Mouse (Mus musculus) lung, postnatal 0 days (tissue): ENCODE measurements at regions not wholly inside any gene's neighbourhood (a gene's known extent, or its start where the extent isn't known, plus 50 kb on each side); places are given as distances from the start of the nearest gene placed in this dataset.

Experiments used
- ATAC-seq: fragments of 200-750 bp; cut with Nextera tagmentation; 2 replicates; pipeline ENCODE4 v1.8.0; 2017; ENCODE audit warnings: moderate library complexity
- DNase-seq: peaks from one replicate; pipeline ENCODE4 v3.0.0-alpha.2; 2016; ENCODE audit warnings: low spot score
- H3K27ac ChIP-seq: fragments of 300-500 bp; sonication (generic); 2 replicates; pipeline ENCODE4 v1.5.1; 2014; ENCODE audit warnings: antibody characterized with exemption, mild to moderate bottlenecking, low read length, mixed read lengths
- H3K27me3 ChIP-seq: fragments of 300-500 bp; sonication (generic); replicated peaks from 2 replicates; pipeline ENCODE4 v1.6.1; 2014; ENCODE audit warnings: low read length, mixed read lengths; ENCODE audit not compliant: insufficient read depth
- H3K36me3 ChIP-seq: fragments of 300-500 bp; sonication (generic); 2 replicates; pipeline ENCODE4 v1.6.1; 2014; ENCODE audit warnings: low read length, mixed read lengths; ENCODE audit not compliant: insufficient read depth
- H3K4me1 ChIP-seq: fragments of 300-500 bp; sonication (generic); 2 replicates; pipeline ENCODE4 v1.6.1; 2014; ENCODE audit warnings: antibody characterized with exemption, low read depth, low read length, mixed read lengths; ENCODE audit not compliant: insufficient read depth
- H3K4me2 ChIP-seq: fragments of 300-500 bp; sonication (generic); replicated peaks from 2 replicates; pipeline ENCODE4 v1.6.1; 2014; ENCODE audit warnings: low read depth, mild to moderate bottlenecking, low read length, moderate library complexity, mixed read lengths
- H3K4me3 ChIP-seq: fragments of 300-500 bp; sonication (generic); 2 replicates; pipeline ENCODE4 v1.5.1; 2014; ENCODE audit warnings: low read depth, low read length
- H3K9ac ChIP-seq: fragments of 300-500 bp; sonication (generic); replicated peaks from 2 replicates; pipeline ENCODE4 v1.6.1; 2014; ENCODE audit warnings: low read depth, mild to moderate bottlenecking
- H3K9me3 ChIP-seq: fragments of 300-500 bp; sonication (generic); 2 replicates; pipeline ENCODE4 v1.6.1; 2016; ENCODE audit warnings: low read length, mixed read lengths
- CTCF ChIP-seq: IDR thresholded peaks from 2 replicates; pipeline ENCODE4 v1.5.1; 2016; ENCODE audit warnings: antibody characterized with exemption, mild to moderate bottlenecking
- EP300 ChIP-seq: IDR thresholded peaks from 2 replicates; pipeline ENCODE4 v1.6.1; 2016; ENCODE audit warnings: antibody characterized with exemption, mild to moderate bottlenecking, control low read depth
- WGBS: fragments of 180-500 bp; shearing (Covaris S2); extraction: QIAGEN DNeasy Blood & Tissue Kit; methylation state at CpG from one replicate; pipeline ENCODE4 v1.1.7; 2014; 5-methylcytosine and 5-hydroxymethylcytosine counted together

DNA sequence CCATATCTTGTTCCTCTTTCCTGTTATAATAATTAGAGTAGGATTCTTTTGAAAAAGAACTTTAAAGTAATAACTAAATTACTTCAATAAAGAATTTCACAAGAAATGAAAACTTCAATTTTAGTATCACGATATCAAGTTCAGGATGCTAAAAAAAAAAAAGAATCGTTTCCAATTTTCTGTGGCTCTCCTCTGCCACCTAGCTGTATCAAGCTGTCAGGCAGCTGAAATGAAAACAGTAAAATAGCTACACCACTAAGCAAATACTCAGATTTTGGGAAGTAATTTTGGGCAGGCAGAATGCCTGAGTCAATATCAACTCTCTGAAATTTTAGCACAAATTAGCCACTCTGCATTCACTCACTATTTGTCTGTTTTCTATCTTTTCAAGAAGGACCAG lies 694.5 kb upstream of the Arrdc3 start:
- H3K9ac ChIP-seq, result no peak overlapping the region
- TF ChIP-seq CTCF, result no peak
- no peak for TF ChIP-seq EP300
- no peaks in the 10 kb centered on the region for H3K27me3 ChIP-seq
- no peaks in the 10 kb centered on the region for H3K36me3 ChIP-seq
- H3K27ac ChIP-seq, result no peak overlapping the region
- no peak overlapping the region for H3K4me3 ChIP-seq
- H3K4me2 ChIP-seq, result no peak overlapping the region
- WGBS, result 81% methylated on average over 2 of the region's 2 CpGs
- H3K4me1 ChIP-seq, result no peaks in the 10 kb centered on the region
- DNase-seq (no peak), ATAC-seq (no peak)
- no peaks in the 10 kb centered on the region for H3K9me3 ChIP-seq

DNA sequence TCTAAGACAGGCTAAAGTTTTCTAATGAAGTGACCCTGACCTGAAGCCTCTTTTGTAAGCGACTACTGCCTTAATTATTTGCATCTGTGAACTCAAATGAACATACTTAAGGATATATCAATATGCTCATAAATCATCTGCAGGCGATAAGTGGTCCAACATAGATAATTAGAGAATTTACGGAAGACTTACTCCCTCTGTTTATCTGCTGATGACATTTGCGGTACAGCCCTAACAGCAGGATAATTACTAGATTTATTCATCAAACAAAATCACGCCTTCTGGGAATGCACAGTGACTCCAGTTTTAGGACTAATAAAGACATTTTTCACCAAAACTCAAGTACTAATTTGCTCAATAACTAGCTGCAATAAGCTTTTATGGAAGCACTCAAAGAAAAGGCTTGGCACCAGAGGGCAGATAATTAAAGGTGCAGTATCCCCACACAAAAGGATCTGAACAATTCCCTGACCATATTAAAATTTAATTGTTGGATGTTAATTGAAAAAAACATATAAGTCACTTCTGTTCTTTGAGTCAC lies 688.0 kb upstream of the Arrdc3 start:
- H3K4me1 ChIP-seq, result no peaks in the 10 kb centered on the region
- TF ChIP-seq CTCF, result no peak
- no peak for TF ChIP-seq EP300
- H3K27ac ChIP-seq, result no peak overlapping the region
- WGBS, result 62% methylated on average over 5 of the region's 5 CpGs
- ATAC-seq (no peak), DNase-seq (no peak)
- no peaks in the 10 kb centered on the region for H3K27me3 ChIP-seq
- H3K9ac ChIP-seq, result no peak overlapping the region
- H3K4me2 ChIP-seq, result no peak overlapping the region
- H3K4me3 ChIP-seq, result no peak overlapping the region
- H3K36me3 ChIP-seq, result no peaks in the 10 kb centered on the region
- H3K9me3 ChIP-seq, result no peaks in the 10 kb centered on the region

DNA sequence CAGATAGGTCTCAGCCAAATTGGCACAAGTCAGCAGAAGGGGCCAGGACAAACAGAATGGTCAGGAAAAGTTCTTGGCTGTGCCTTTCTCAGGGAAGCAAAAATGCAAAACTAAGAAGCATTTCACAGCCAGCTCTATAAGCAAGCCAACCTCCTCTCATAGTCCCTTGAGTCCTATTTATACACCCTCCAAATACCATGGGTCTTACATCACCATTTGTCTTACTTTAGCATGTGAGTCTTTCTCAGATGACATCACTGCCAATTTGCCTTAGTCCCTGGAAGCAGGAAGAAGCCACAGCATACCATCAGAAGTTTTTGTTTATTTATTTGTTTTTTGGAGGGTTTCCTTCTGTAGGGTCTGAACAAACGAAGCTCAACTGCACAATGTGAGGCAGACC lies 659.1 kb upstream of the Arrdc3 start:
- Histone ChIP-seq H3K4me2 (no peak overlapping the region), H3K9ac (no peak overlapping the region), H3K27me3 (no peaks in the 10 kb centered on the region), H3K4me3 (no peak overlapping the region), H3K9me3 (no peaks in the 10 kb centered on the region), H3K36me3 (no peaks in the 10 kb centered on the region), H3K27ac (no peak overlapping the region), H3K4me1 (no peaks in the 10 kb centered on the region)
- TF ChIP-seq EP300 (no peak), CTCF (no peak)
- WGBS, result 32% methylated on average over 1 of the region's 1 CpGs
- no peak for ATAC-seq
- DNase-seq, result no peak

DNA sequence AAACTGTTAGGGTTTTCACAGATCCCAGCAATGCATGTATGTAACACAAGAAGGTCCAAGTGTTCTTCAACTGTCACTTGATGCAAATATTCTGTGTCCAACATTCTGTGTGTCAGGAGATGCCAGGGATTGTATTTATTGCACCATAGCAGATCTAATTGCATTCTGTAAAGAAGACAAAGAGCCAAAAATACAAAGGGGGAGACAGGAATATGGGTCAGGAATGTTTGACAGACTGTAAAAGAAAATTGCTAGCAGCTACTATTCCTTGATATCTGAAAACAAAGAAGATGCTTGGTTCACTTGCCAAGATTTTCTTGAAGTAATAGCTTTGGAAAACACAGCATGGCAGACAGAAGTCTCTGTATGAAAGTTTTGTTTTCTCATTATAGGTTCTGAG lies 651.8 kb upstream of the Arrdc3 start:
- ATAC-seq, result no peak
- TF ChIP-seq EP300 (no peak), CTCF (no peak)
- DNase-seq, result no peak
- H3K4me2 ChIP-seq, result no peak overlapping the region
- H3K36me3 ChIP-seq, result no peaks in the 10 kb centered on the region
- no peaks in the 10 kb centered on the region for H3K9me3 ChIP-seq
- H3K27ac ChIP-seq, result no peak overlapping the region
- H3K4me3 ChIP-seq, result no peak overlapping the region
- no peak overlapping the region for H3K9ac ChIP-seq
- no peaks in the 10 kb centered on the region for H3K4me1 ChIP-seq
- H3K27me3 ChIP-seq, result no peaks in the 10 kb centered on the region

DNA sequence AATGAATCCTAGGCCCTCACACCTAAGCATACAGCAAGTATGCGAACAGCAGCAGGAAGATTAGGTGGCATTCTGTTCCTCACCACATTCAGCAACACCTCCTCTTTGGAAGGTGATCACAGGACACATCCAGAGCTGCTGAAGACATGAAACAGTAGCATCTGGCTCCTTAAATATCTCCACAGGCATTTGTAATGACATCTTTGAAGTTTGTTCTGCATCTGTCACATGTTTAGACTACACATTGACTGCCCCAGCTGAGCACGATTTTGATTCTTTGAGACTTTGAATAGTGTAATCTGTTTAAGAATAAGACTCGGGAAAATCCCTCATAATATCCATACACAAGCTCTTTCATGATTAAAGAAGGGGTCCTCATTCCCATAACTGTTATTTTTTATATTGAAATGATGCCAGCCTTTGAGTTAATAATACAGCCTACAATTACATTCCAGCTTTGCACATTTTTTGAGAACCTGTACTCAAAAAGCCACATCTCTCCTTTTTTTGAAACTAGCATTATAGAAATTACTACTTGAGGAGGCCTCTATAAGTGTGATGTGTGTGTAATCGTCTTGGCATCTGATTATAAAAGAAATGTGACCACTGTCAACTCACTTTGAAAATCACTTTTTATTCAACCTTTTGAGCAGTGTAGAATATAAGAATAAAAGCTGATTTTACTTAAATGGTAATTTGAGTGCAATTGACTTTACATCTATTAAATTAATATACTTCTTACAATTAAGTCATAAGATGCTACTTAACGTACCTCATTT lies 647.7 kb upstream of the Arrdc3 start:
- Histone ChIP-seq H3K27ac (no peak overlapping the region), H3K4me2 (no peak overlapping the region), H3K4me1 (no peaks in the 10 kb centered on the region), H3K4me3 (no peak overlapping the region), H3K9ac (no peak overlapping the region), H3K27me3 (no peaks in the 10 kb centered on the region), H3K9me3 (no peaks in the 10 kb centered on the region), H3K36me3 (no peaks in the 10 kb centered on the region)
- TF ChIP-seq EP300 (no peak), CTCF (no peak)
- DNase-seq (no peak), ATAC-seq (no peak)
- WGBS, result 61% methylated on average over 5 of the region's 5 CpGs

DNA sequence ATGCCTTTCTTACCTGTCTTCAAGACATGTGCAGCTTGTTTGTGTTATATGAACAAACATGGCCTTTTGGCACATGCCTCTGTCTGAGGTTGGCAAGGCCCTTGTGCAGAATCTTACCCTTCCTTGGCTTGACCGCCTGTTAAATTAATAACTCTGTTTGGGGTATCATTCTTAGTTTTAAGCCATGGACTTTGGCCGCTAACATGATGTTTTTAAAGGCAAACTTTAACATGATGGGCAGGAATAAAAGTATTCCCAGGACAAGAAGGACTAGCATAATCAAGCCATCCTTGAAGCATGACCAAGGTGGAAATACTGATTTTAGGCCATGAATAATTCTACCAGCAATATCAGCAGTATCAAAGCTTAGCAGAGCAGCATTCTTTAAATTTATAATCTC lies 620.4 kb upstream of the Arrdc3 start:
- ATAC-seq, result no peak
- TF ChIP-seq CTCF (no peak), EP300 (no peak)
- WGBS, result 79% methylated on average over 2 of the region's 2 CpGs
- Histone ChIP-seq H3K36me3 (no peaks in the 10 kb centered on the region), H3K27ac (no peak overlapping the region), H3K4me2 (no peak overlapping the region), H3K9ac (no peak overlapping the region), H3K4me3 (no peak overlapping the region), H3K27me3 (no peaks in the 10 kb centered on the region), H3K4me1 (no peaks in the 10 kb centered on the region), H3K9me3 (no peaks in the 10 kb centered on the region)
- no peak for DNase-seq
